Mouse (Mus musculus) CD4-positive helper T cell, adult 2 months (primary cell): ENCODE measurements around the gene Grk1.

Experiments
- DNase-seq: peaks from one replicate; pipeline ENCODE4 v3.0.0-alpha.2; 2012; ENCODE audit warnings: low read depth, missing footprints, low spot score

Gene Grk1

GRCm38 (mm10) chr8:13428156-13428555 lies 23.3 kb downstream of the Grk1 start:
- no peak for DNase-seq

DNA sequence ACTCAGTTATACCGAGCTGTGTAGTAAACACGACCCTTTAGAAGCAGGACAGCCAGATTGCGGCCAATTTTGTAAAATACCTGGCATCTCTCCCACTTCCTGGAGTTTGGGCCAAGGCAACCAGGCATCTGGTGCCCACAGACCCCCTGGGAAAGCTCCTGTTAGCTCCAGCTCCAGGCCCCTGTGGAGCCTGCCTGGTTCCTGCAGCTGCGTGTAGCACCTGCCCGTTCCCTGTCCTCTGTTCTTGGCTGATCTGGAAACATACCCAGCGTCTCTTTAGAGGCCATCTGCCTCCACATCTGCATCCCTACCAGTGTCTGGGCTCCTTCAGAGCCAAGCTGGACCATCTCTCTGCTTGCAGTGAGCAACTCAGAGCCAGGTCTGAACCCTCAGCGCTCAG lies 25.5 kb downstream of the Grk1 start:
- no peak for DNase-seq

DNA sequence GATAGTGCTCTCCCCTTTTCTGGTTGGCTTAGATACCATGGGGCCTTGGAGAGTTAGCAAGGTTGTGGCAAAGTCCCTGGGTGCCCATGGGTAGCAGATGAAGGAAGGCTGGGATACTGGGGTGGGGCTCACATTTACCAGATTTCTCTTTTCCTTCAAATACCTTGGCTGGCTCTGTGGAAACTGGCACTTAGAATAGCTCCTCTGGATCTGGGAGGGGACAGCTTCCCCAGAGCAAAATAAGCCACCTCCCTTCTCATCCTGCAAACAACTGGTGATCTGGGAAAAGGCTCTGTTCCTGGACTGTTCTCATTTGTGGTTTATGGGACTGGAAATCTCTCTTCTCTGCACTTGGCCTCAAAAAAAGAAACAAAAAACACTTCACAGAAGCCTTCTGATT lies 26.0 kb downstream of the Grk1 start:
- DNase-seq = no peak

GRCm38 (mm10) chr8:13433130-13433529 lies 28.2 kb downstream of the Grk1 start:
- DNase-seq = no peak

DNA sequence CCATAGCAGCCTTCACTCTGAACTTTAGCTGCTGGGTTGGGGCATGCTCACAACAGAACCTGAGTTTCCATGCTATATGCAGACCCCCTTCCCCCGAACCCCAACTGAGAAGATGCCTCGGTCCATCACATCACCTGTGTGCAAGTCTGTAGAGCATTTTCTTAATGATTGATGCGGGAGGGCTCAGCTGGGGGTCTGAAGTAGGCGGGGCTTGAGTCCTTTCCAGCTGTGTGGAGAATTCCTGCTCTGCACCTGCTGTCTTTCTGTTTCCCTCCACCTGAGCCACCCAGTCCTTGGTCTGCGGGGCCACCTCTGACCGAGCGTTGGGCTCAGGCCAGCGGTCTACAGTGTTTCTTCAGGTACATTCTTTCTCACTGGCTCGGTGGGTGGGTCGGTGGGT lies 30.0 kb downstream of the Grk1 start, which contains the start of gene Tmem255b:
Tmem255b (plus strand) TSS at position 301 of the 400 bp plus-strand sequence.
- no peak for DNase-seq

DNA sequence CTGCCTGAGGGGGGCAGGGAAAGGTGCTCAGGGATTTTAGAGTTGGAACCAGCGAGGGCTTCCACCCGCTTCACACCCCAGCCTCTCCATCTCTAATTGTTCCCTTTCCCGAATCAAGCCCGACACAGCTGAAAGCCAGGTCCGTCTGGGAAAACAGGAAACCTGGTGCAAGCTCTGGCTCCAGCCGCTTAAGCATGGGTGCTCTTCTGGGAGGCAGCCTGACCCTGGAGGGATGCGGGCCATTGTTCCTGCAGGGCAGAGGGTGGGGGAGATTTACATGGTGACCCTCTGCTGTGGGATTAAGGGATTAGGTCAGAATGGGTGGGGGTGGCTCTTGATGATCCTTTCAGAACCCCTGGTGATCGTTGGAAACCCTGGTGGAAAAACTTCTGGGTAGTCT lies 31.2 kb downstream of the Grk1 start:
- no peak for DNase-seq

GRCm38 (mm10) chr8:13437531-13437930 lies 32.6 kb downstream of the Grk1 start:
- DNase-seq = no peak

DNA sequence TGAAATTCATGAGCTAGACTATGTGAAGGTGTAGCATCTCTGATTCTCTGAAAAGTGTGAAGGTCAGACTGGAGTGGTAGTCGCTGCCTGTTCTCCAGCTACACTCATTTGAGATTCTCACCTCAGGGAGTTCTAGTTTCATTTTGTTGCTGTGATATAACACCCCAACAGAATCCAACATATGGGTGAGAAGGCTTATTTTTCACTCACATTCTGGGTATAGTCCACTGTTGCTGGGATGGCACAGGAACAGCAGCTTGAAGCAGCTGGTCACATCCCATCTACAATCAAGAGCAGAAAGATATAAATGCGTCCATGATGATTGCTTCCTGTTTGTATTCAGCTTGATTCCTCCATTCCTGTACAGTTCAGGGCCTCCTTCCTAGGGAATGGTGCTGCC lies 37.3 kb downstream of the Grk1 start:
- no peak for DNase-seq

DNA sequence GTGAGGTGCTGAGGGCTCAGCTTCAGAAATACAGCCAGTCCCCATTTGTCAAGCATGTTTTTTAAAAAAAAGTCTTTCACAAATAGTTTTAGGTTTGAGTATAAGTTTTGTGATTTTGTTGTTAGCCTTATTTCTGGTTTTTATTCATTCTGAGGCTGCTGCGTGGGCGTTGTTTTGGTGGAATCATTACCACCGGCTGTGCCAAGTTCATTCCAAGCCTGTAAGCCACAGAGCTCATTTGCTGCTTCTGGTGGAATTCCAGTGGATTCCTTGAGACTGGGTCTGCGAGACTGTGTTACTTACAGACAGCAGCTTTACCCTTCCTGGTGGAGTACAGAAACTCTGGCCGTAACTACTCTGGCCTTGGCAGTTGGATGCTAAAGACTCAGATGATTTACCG lies 41.6 kb downstream of the Grk1 start:
- DNase-seq = no peak

GRCm38 (mm10) chr8:13448145-13448544 lies 43.3 kb downstream of the Grk1 start:
- no peak for DNase-seq

- DNase-seq = no peak
Measured at GRCm38 (mm10) chr8:13451747-13452277, 46.9 kb downstream of the Grk1 start.

DNA sequence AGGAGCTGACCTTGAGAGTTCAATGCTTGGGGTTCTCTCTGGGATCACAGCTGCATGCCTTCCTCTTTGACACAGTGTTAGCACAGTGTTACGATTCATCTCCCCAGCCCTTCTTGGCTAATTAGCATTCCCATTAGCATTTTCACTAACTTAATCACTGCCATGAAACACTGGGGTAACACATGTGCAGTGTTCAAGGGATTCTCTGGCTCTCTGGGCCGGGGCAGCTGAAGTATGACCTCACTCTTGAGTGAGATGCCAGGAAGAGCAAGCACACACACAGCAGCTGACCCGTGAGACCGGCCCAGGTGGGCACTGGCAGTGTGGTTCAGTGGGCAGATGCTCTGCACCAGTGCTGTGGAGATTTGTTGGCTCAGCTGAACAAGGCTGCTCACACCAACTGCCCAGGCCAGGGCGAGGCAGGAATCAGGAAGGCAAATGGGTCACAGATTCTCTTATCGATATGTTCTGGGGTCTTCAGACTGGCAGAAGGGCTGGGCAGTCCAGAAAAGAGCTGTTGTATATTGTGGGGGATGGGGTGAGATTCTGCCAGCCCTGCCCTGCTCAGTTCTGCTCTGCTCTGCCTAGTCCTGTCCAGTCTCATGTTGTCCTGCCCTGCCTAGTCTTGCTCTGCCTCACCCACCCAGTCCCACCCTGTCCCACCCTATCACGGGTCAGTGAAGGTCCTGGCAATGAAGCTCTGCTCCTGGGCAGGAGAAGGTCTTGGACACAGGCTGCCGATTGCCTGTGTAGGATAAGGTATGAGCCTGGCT lies 49.6 kb downstream of the Grk1 start:
- DNase-seq = no peak

GRCm38 (mm10) chr8:13455295-13455694 lies 50.4 kb downstream of the Grk1 start:
- peak; percentile 14 for DNase-seq

GRCm38 (mm10) chr8:13459431-13459830 lies 54.5 kb downstream of the Grk1 start:
- DNase-seq = no peak

GRCm38 (mm10) chr8:13461085-13461765 lies 56.3 kb downstream of the Grk1 start:
- DNase-seq = no peak

DNA sequence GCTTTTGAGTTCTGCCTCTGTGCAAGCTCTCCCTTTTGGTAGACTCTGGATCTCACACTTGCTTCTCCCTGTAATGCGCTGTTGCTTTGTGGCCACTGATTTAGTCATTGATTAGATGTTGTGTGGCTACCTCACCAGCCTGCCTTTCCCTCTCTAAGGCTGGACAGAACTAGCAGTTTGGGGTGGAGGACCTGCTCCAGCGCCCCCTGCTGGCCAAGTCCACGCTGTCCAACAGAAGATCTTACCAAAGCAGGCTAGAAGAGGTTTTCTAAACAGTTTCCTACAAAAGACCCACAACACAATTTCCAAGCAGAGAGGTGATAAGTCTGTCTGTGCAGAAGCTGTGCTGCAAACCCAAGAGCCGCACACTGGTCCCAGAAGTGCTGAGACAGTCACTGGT lies 57.0 kb downstream of the Grk1 start:
- DNase-seq = peak; percentile 43

GRCm38 (mm10) chr8:13462392-13462791 lies 57.5 kb downstream of the Grk1 start:
- DNase-seq = no peak

- no peak for DNase-seq
Measured at GRCm38 (mm10) chr8:13465324-13465723, 60.4 kb downstream of the Grk1 start.

DNA sequence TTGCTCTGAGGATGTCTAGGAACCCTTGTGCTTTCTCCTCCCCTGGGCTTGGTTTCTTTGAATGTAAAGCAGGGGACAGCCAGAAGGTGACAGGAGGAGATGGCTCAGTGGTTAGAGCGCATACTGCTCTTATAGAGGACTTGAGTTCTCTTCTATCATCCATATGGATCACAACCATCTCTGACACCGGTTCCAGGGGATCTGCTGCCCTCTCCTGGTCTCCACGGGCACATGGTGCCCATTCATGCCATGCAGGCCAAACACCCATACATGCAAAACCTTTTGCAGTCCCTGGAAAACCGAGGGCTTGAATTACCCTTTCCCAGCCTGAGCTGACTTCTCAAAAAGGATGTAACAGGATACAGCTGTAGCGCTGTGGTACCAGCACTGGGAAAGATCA lies 62.1 kb downstream of the Grk1 start:
- DNase-seq = no peak

- DNase-seq = no peak
Measured at GRCm38 (mm10) chr8:13468737-13469136, 63.9 kb downstream of the Grk1 start.

DNA sequence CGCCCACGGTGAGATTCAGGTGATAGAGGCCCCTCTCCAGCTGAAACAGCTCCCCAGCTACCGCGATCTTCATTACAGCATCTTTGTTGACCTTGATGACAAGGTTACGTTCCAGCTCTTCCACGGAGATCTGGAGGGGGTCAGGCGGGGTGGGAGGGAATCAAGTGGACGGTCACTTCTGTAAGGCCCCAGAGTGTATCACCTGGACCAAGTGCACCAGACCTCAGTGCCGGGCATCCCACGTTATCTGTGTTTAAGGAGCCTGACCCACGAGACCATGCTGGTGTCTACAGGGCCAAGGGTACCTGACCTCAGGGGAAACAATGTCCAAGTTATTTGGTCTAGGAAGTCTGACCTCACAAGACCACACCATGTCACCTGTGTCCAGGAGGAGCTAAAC lies 66.6 kb downstream of the Grk1 start:
- no peak for DNase-seq
